Mouse (Mus musculus): Measurements from ENCODE around the gene AC170998.1. TPM values are rescaled to one million over a fixed set of nuclear protein-coding genes. Genes with fewer than 3 reads are reported as not detected.

Gene AC170998.1
- polyA plus RNA-seq, 1 experiment = 4.6 TPM

DNA sequence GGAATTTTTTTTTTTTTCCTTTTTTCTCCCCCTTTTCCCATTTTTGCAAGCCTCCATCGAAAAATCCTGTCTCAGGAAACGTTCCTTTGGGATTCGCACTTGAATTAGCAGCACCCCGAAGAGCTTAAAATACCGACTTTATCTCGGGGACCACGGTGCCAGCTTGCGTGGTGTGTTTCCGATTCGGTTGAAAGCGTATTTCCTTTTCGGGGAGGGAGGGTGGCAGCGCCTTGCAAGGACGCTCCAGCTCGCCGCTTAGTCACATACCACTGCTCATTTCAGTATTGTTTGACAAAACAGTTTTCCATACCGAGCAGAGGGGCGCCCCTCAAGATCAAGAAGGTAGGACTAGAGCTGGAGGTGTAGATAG, 33.6 kb upstream of the AC170998.1 start:
- Histone ChIP-seq H3K4me1 (ENCODE audit: control insufficient read depth, insufficient read depth, low read length) (peaks cover 13% of the 10 kb centered on the region), H3K27ac (ENCODE audit: insufficient read depth, low read length) (peak overlapping the region; percentile 74), H3K4me3 (ENCODE audit: insufficient read depth, low read length) (peak overlapping the region; percentile 87)
- no peak for TF ChIP-seq CTCF (IDR thresholded peaks at IDR 0.05; ENCODE audit: borderline replicate concordance, insufficient read depth, low read length)
- TF ChIP-seq POLR2A (IDR thresholded peaks at IDR 0.05; ENCODE audit: low read depth, low read length) = no peak

DNA sequence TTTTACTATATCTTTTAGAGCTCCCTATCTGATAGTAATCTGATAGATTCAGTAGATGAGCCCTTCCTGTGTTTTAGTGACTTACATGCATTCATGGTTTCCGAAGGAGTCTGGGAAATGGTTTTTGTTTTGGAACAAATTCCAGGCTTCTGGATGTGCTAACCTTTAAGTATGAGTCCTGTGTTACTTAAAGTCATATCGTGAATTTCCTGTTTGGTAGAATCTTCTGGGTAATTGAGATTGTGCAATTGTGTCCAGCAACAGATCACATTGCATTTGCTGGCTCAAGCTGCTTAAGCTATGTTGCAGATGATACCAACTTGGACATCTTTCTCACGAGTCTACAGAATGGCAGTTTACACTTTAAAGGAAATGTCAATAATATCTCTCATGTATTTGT, 32.8 kb upstream of the AC170998.1 start:
- Histone ChIP-seq H3K4me1 (ENCODE audit: control insufficient read depth, insufficient read depth, low read length) (peaks cover 19% of the 10 kb centered on the region), H3K27ac (ENCODE audit: insufficient read depth, low read length) (no peak overlapping the region), H3K4me3 (ENCODE audit: insufficient read depth, low read length) (peak overlapping the region; percentile 87)
- no peak for TF ChIP-seq POLR2A (IDR thresholded peaks at IDR 0.05; ENCODE audit: low read depth, low read length)
- no peak for TF ChIP-seq CTCF (IDR thresholded peaks at IDR 0.05; ENCODE audit: borderline replicate concordance, insufficient read depth, low read length)

DNA sequence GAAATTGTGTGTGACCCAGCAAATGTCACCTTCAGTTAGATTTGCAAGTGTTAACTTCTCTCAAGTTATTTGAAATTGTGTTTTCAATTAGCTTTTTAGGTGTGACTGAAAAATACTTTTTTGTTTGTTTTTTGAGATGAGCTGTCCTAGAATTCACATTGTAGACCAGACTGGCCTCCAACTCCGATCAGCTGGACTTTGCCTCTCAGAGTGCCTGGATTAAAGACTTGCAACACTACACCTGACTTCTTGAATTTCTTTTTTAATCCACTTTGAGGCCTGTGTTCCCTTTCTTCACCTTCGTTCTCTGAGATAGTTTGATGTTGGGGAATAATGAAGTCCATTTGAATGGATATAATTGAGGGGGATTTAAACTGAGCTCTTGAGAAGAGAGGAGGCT, 31.8 kb upstream of the AC170998.1 start:
- H3K4me3 ChIP-seq (ENCODE audit: insufficient read depth, low read length) = no peak overlapping the region
- peaks cover 27% of the 10 kb centered on the region for H3K4me1 ChIP-seq (ENCODE audit: control insufficient read depth, insufficient read depth, low read length)
- no peak for TF ChIP-seq POLR2A (IDR thresholded peaks at IDR 0.05; ENCODE audit: low read depth, low read length)
- no peak for TF ChIP-seq CTCF (IDR thresholded peaks at IDR 0.05; ENCODE audit: borderline replicate concordance, insufficient read depth, low read length)
- H3K27ac ChIP-seq (ENCODE audit: insufficient read depth, low read length) = no peak overlapping the region

DNA sequence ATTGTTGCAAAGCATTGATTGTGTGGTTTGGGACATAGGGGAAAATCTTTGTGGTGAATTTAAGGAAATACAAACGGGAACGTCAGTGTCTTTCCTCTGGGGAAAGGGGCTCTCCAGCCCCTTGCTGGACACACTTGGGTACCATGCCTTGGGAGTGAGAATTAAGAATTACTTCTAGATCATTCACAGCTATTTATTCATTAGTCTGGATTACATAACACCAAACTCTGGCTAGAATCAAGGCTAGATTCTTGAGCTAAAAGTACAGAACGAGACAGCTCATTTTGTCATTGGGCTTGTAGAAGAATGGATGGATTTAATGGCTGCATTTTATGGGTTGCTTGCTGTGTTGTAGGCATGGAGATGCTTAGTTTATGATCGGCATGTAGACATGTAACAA, 31.1 kb upstream of the AC170998.1 start:
- Histone ChIP-seq H3K27ac (ENCODE audit: insufficient read depth, low read length) (no peak overlapping the region), H3K4me1 (ENCODE audit: control insufficient read depth, insufficient read depth, low read length) (peaks cover 29% of the 10 kb centered on the region), H3K4me3 (ENCODE audit: insufficient read depth, low read length) (no peak overlapping the region)
- TF ChIP-seq POLR2A (IDR thresholded peaks at IDR 0.05; ENCODE audit: low read depth, low read length) (no peak), CTCF (IDR thresholded peaks at IDR 0.05; ENCODE audit: borderline replicate concordance, insufficient read depth, low read length) (no peak)

DNA sequence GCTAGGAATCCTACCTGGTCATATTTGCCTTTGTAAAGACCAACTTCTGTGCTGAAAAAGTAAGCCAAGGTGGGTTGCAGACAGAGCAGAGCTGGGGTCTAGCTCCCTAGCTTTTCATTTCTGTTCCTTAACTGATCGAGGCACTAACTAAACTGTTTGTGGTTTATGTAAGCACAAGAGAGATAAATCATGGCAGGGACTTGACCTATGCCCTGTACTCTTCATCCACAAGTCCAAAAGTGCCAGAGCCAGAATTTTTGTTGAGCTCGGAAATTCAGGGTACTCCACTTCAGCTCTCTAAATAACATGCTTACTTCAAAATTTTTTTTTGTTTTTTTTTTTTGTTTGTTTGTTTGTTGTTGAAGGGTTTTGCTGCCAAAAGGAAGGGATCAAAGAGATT, 29.2 kb upstream of the AC170998.1 start:
- Histone ChIP-seq H3K4me1 (ENCODE audit: control insufficient read depth, insufficient read depth, low read length) (peaks cover 33% of the 10 kb centered on the region), H3K27ac (ENCODE audit: insufficient read depth, low read length) (no peak overlapping the region), H3K4me3 (ENCODE audit: insufficient read depth, low read length) (no peak overlapping the region)
- TF ChIP-seq CTCF (IDR thresholded peaks at IDR 0.05; ENCODE audit: borderline replicate concordance, insufficient read depth, low read length) (no peak), POLR2A (IDR thresholded peaks at IDR 0.05; ENCODE audit: low read depth, low read length) (no peak)

DNA sequence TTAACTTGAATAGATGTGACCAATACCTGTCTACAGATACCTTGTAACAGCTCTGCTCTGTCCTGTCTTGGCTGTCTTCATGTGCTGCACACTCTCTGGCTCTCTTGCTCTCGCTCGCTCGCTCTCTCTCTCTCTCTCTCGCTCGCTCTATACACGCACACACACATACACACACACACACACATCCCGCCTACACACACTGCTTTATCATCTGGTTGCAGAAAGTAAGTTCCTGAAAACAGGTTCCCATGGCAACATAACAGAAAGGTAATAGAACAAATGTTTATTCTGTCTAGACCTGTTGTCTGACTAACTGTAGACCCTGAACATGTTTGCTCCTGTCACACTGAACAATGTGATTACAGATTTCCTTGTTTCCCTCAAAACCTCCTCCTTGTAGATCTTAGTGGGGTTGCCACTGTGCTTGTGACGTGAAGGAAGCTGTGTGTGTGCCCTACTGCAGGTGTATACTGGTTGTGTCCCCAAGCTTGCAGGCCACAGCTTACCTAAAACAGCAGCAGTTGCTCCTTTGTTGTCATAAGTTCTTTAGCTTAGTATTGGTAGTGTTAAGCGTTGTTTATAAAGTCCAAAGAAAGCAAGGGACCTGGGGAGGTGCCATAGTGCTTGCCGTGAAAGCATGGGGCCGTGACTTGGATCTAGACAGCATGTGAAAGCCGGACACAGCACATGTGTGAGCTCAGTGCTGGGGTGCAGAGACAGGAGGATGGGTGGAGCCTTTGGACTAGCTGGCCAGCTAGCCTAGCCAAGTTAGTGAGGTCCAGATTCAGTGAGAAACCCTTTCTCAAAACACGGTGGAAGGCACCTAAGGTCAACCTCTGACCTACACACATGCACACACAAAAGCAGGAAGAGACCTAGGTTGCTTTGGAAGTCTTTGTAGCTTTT, 28.3 kb upstream of the AC170998.1 start:
- H3K4me1 ChIP-seq (ENCODE audit: control insufficient read depth, insufficient read depth, low read length) = peaks cover 33% of the 10 kb centered on the region
- no peak overlapping the region for H3K4me3 ChIP-seq (ENCODE audit: insufficient read depth, low read length)
- TF ChIP-seq POLR2A (IDR thresholded peaks at IDR 0.05; ENCODE audit: low read depth, low read length) = no peak
- no peak for TF ChIP-seq CTCF (IDR thresholded peaks at IDR 0.05; ENCODE audit: borderline replicate concordance, insufficient read depth, low read length)
- no peak overlapping the region for H3K27ac ChIP-seq (ENCODE audit: insufficient read depth, low read length)

DNA sequence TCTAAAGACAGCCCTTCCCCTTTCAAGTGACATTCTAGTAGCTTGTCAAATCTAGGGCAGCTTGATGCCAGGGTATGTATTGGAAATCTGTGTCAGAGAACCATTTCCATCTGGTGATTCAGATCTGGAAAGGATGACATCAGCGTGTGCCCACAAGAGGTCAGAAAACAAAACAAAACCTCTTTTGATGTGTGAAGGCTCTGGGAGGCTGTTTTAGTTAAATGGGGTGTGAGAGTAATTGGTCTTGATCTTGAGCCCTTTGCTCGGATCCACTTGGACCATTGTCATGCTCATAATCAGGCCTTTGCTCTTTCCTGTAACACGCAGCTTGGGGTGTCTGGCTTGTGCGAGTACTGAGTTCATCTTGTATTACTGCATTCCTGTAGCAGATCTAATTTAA, 27.6 kb upstream of the AC170998.1 start:
- Histone ChIP-seq H3K4me1 (ENCODE audit: control insufficient read depth, insufficient read depth, low read length) (peaks cover 32% of the 10 kb centered on the region), H3K4me3 (ENCODE audit: insufficient read depth, low read length) (no peak overlapping the region), H3K27ac (ENCODE audit: insufficient read depth, low read length) (no peak overlapping the region)
- no peak for TF ChIP-seq POLR2A (IDR thresholded peaks at IDR 0.05; ENCODE audit: low read depth, low read length)
- TF ChIP-seq CTCF (IDR thresholded peaks at IDR 0.05; ENCODE audit: borderline replicate concordance, insufficient read depth, low read length) = no peak

DNA sequence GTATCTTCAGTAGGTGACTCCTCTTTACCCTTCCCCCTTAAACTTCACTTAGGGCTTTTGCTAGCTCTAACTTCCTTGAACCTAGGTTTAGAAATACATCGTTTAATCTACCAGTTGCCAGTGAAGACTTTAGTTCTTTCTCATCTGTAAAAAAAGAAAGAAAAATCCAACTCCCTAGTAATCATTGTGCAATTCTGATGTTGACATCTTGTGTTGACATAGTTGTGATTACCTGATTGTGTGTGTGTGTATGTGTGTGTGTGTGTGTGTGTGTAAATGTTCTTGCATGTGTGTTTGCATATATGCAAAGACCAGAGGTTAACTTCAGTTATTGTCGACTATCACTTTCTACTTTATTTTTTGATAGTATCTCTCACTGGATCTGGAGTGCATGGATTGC, 27.2 kb upstream of the AC170998.1 start:
- TF ChIP-seq CTCF (IDR thresholded peaks at IDR 0.05; ENCODE audit: borderline replicate concordance, insufficient read depth, low read length) = no peak
- no peak for TF ChIP-seq POLR2A (IDR thresholded peaks at IDR 0.05; ENCODE audit: low read depth, low read length)
- Histone ChIP-seq H3K4me1 (ENCODE audit: control insufficient read depth, insufficient read depth, low read length) (peaks cover 28% of the 10 kb centered on the region), H3K4me3 (ENCODE audit: insufficient read depth, low read length) (no peak overlapping the region), H3K27ac (ENCODE audit: insufficient read depth, low read length) (no peak overlapping the region)

DNA sequence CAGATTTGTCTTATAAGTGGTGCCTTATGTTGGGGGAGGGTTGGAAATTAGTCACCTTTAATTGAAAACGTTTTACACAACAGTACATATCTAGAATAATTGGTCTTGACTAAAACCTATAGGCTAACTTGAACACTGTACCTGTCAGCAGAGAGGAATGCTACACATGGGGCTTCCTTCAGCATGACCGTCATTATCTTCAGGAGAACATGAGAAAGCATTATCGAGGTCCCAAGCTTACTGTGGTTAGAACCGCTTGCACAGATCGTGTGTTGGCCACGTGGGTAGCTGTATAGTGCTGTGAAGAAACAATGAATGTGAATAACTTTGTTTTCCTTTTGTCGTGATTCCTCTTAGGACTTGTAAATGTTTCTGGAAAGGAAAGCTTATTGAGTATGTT, 26.1 kb upstream of the AC170998.1 start:
- peaks cover 26% of the 10 kb centered on the region for H3K4me1 ChIP-seq (ENCODE audit: control insufficient read depth, insufficient read depth, low read length)
- no peak overlapping the region for H3K4me3 ChIP-seq (ENCODE audit: insufficient read depth, low read length)
- no peak overlapping the region for H3K27ac ChIP-seq (ENCODE audit: insufficient read depth, low read length)
- TF ChIP-seq CTCF (IDR thresholded peaks at IDR 0.05; ENCODE audit: borderline replicate concordance, insufficient read depth, low read length) = no peak
- TF ChIP-seq POLR2A (IDR thresholded peaks at IDR 0.05; ENCODE audit: low read depth, low read length) = no peak

DNA sequence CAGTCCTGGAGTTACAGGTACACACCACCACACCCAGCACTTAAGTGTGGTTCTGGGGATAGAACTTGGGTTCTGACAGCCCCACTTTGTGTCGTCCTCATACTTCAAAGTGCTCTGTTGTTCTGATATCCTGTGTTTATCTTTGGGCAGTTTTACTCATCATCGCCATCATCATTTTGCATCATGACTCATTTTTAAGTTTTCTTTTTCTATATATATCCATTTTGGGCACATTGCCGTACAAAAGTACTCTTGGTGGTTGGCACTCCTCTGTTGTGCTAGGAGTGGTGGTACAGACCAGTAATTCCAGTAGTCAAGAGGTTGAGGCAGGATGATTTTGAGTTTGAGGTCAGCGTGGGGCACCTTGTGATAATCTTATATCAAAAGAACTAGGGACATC, 24.7 kb upstream of the AC170998.1 start:
- Histone ChIP-seq H3K4me1 (ENCODE audit: control insufficient read depth, insufficient read depth, low read length) (peaks cover 34% of the 10 kb centered on the region), H3K27ac (ENCODE audit: insufficient read depth, low read length) (no peak overlapping the region), H3K4me3 (ENCODE audit: insufficient read depth, low read length) (no peak overlapping the region)
- TF ChIP-seq POLR2A (IDR thresholded peaks at IDR 0.05; ENCODE audit: low read depth, low read length) (no peak), CTCF (IDR thresholded peaks at IDR 0.05; ENCODE audit: borderline replicate concordance, insufficient read depth, low read length) (no peak)

Data from embryonic fibroblast, embryonic 13.5 days (primary cell).